Mouse (Mus musculus): ENCODE results near the gene Cog4. TPM values are rescaled to one million over a fixed set of nuclear protein-coding genes. Genes with fewer than 3 reads are reported as not detected.

Cog4 gene
- total and polyA plus RNA-seq, 2 experiments from 2014 or later, result 39.5 to 51.6 TPM

DNA sequence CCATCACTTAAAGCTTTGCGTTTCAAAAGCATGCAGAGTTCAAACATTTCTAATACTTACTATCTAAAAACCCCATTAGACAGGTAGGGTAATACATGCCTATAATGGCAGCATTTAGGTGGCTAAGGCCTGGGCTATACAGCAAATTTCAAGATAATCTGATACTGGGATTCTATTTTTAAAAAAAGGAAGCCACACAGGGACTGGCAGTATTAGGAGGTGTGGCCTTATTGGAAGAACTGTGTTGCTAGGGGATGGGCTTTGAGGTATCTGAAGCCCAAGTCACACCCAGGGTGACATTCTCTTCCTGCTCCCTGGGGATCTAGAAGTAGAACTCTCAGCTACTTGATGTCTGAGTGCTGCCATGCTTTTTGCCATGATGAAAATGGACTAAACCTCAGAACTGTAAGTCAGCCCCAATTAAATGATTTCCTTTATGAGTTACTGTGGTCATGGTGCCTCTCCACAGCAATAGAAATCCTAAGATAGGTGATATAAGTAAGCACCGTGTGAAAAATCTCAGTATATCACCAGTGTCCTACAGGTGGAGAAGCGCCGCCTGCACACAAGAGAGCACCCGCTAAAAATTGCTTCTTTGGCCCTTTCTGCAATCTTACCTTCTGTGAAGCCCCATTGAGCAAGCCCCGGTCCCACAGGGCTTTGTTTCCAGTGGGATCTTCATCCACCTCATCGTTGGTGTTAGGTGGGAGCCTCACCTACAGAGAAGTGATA is 33.9 kb upstream of the Cog4 start:
- Histone ChIP-seq H3K9ac (replicated peaks; ENCODE audit: low read length) (no peak overlapping the region), H3K4me1 (ENCODE audit: insufficient read depth, low read length) (no peaks in the 10 kb centered on the region), H3K36me3 (ENCODE audit: insufficient read depth, low read length) (peaks cover 83% of the 10 kb centered on the region), H3K27me3 (ENCODE audit: insufficient read depth, low read length) (no peaks in the 10 kb centered on the region), H3K9me3 (ENCODE audit: low read length) (no peaks in the 10 kb centered on the region), H3K27ac (no peak overlapping the region), H3K4me3 (ENCODE audit: low read length) (no peak overlapping the region), H3K4me2 (ENCODE audit: low read depth, low read length) (no peak overlapping the region)
- no peak for DNase-seq (ENCODE audit: low spot score)
- WGBS, result 97% methylated on average over 7 of the region's 7 CpGs
- no peak for ATAC-seq
- TF ChIP-seq CTCF (IDR thresholded peaks at IDR 0.05; ENCODE audit: low read depth), result no peak

DNA sequence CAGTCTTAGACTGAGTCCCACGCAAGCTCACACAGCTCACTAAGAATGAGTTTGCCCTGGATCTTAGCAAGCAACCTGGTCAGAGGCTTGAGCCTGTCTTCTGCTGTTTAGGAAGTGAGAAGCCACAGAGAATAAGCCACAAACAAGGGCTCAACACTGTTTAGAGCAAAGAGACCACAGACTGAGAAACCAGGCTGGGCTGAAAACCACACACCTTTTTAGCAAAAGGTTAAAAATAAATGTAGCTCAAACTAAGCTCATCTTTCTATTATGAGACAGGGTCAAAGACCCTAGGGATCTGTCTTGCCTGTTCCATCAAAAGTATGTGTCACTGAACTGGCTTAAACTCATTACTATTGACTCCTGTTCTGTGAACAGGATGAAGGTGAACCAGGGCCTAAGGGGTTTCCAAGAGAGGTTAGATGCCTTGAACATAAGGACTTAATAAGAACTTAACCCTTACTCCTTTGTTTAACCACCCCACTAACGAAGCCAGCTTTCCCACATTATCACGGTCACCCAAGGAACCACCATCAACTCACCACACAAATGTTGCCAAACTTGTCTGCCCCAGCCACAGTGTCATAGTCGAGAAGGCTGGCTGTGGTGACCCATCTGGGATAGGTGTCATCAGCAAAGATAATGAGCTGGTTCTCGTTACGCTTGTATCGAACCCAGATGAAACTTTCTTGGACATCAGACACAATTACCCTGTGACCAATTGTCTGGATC is 33.2 kb upstream of the Cog4 start:
- Histone ChIP-seq H3K9me3 (ENCODE audit: low read length) (no peaks in the 10 kb centered on the region), H3K27ac (no peak overlapping the region), H3K4me1 (ENCODE audit: insufficient read depth, low read length) (no peaks in the 10 kb centered on the region), H3K27me3 (ENCODE audit: insufficient read depth, low read length) (no peaks in the 10 kb centered on the region), H3K4me3 (ENCODE audit: low read length) (no peak overlapping the region), H3K36me3 (ENCODE audit: insufficient read depth, low read length) (peaks cover 90% of the 10 kb centered on the region), H3K4me2 (ENCODE audit: low read depth, low read length) (no peak overlapping the region), H3K9ac (replicated peaks; ENCODE audit: low read length) (no peak overlapping the region)
- no peak for ATAC-seq
- no peak for DNase-seq (ENCODE audit: low spot score)
- TF ChIP-seq CTCF (IDR thresholded peaks at IDR 0.05; ENCODE audit: low read depth), result no peak
- 90% methylated on average over 7 of the region's 7 CpGs for WGBS

DNA sequence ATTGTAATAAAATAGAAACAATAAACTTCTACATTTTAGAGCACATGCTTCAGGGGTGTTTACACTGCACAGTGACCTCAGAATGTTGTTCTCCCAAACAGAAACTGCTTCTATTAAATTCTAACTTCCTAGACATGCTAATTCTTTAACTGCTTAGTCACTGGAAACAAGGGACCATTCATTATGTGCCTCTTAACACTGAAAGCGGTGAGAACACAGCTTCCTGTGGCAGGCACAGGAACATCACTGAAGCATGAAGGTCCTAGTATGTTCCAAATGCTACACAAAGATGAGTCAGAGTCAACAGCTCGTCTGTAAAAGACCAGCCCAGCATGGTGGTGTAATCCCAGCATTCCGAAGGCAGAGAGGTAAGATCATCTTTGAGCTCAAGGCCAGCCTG is 31.1 kb upstream of the Cog4 start:
- no peaks in the 10 kb centered on the region for H3K9me3 ChIP-seq (ENCODE audit: low read length)
- 69% methylated on average over 3 of the region's 3 CpGs for WGBS
- no peaks in the 10 kb centered on the region for H3K4me1 ChIP-seq (ENCODE audit: insufficient read depth, low read length)
- H3K9ac ChIP-seq (replicated peaks; ENCODE audit: low read length), result no peak overlapping the region
- H3K4me2 ChIP-seq (ENCODE audit: low read depth, low read length), result no peak overlapping the region
- peaks cover 97% of the 10 kb centered on the region for H3K36me3 ChIP-seq (ENCODE audit: insufficient read depth, low read length)
- TF ChIP-seq CTCF (IDR thresholded peaks at IDR 0.05; ENCODE audit: low read depth), result no peak
- DNase-seq (ENCODE audit: low spot score) (no peak), ATAC-seq (no peak)
- H3K4me3 ChIP-seq (ENCODE audit: low read length), result no peak overlapping the region
- no peak overlapping the region for H3K27ac ChIP-seq
- no peaks in the 10 kb centered on the region for H3K27me3 ChIP-seq (ENCODE audit: insufficient read depth, low read length)

DNA sequence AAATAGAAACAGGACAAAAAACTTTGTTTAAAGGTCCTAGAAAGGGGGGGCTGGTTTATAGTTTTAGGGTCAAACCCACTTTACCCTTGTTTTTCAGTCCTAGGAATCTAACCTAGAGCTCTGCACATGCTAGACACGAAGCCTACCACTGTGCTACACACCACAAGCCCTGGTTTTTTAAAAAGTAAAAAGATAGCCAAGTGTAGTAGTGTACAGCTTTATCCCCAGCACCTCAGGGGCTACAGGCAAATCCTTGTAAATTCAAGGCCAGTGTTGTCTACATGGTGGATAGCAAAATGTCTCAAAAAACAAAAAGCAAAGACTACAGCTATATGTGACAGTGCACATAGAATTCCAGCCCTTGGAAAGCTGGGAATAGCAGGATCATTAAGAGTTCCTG is 29.4 kb upstream of the Cog4 start:
- Histone ChIP-seq H3K27me3 (ENCODE audit: insufficient read depth, low read length) (no peaks in the 10 kb centered on the region), H3K36me3 (ENCODE audit: insufficient read depth, low read length) (peaks cover 97% of the 10 kb centered on the region), H3K4me2 (ENCODE audit: low read depth, low read length) (no peak overlapping the region), H3K9me3 (ENCODE audit: low read length) (no peaks in the 10 kb centered on the region), H3K9ac (replicated peaks; ENCODE audit: low read length) (no peak overlapping the region), H3K4me1 (ENCODE audit: insufficient read depth, low read length) (no peaks in the 10 kb centered on the region), H3K4me3 (ENCODE audit: low read length) (no peak overlapping the region), H3K27ac (no peak overlapping the region)
- ATAC-seq (no peak), DNase-seq (ENCODE audit: low spot score) (no peak)
- WGBS, result 100% methylated on average over 1 of the region's 1 CpGs
- no peak for TF ChIP-seq CTCF (IDR thresholded peaks at IDR 0.05; ENCODE audit: low read depth)

DNA sequence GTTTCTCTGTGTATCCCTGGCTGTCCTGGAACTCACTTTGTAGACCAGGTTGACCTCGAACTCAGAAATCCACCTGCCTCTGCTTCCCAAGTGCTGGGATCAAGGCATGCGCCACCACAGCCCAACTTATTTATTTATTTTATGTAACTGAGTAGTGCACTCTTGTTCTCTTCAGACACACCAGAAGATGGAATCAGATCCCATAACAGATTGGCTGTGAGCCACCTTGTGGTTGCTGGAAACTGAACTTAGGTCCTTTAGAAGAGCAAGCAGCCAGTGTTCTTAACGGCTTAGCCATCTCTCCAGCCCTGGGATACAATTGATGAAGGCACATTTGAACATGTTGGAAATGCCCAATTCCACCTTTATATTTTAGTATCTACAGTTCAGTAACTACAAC is 27.8 kb upstream of the Cog4 start:
- peak; percentile 48 for TF ChIP-seq CTCF (IDR thresholded peaks at IDR 0.05; ENCODE audit: low read depth)
- no peaks in the 10 kb centered on the region for H3K27me3 ChIP-seq (ENCODE audit: insufficient read depth, low read length)
- no peak overlapping the region for H3K9ac ChIP-seq (replicated peaks; ENCODE audit: low read length)
- peak; percentile 51 for DNase-seq (ENCODE audit: low spot score)
- no peaks in the 10 kb centered on the region for H3K9me3 ChIP-seq (ENCODE audit: low read length)
- no peaks in the 10 kb centered on the region for H3K4me1 ChIP-seq (ENCODE audit: insufficient read depth, low read length)
- H3K36me3 ChIP-seq (ENCODE audit: insufficient read depth, low read length), result peaks cover 90% of the 10 kb centered on the region
- ATAC-seq, result no peak
- H3K4me3 ChIP-seq (ENCODE audit: low read length), result no peak overlapping the region
- no peak overlapping the region for H3K27ac ChIP-seq
- 83% methylated on average over 3 of the region's 3 CpGs for WGBS
- H3K4me2 ChIP-seq (ENCODE audit: low read depth, low read length), result no peak overlapping the region

DNA sequence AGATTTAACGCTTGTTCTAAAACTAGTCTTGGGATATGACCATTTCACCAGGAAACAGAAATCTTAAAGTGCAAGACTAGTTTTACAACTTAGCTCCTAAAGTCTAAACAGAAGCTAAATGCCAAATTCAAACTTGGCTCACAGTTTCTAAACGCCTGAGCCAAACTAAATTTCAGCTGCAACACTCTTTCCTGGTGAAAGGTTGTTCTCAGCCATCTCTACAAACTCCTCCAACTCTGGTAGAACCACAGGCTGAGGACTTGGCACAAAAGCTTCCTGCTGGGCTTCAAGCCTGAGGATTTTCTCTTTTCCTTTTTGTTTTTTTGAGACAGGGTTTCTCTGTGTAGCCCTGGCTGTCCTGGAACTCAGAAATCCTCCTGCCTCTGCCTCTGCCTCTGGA is 26.1 kb upstream of the Cog4 start:
- H3K27me3 ChIP-seq (ENCODE audit: insufficient read depth, low read length), result no peaks in the 10 kb centered on the region
- H3K9me3 ChIP-seq (ENCODE audit: low read length), result no peaks in the 10 kb centered on the region
- no peak overlapping the region for H3K27ac ChIP-seq
- TF ChIP-seq CTCF (IDR thresholded peaks at IDR 0.05; ENCODE audit: low read depth), result no peak
- no peaks in the 10 kb centered on the region for H3K4me1 ChIP-seq (ENCODE audit: insufficient read depth, low read length)
- no peak overlapping the region for H3K4me3 ChIP-seq (ENCODE audit: low read length)
- H3K36me3 ChIP-seq (ENCODE audit: insufficient read depth, low read length), result peaks cover 88% of the 10 kb centered on the region
- no peak overlapping the region for H3K9ac ChIP-seq (replicated peaks; ENCODE audit: low read length)
- WGBS, result 95% methylated on average over 2 of the region's 2 CpGs
- DNase-seq (ENCODE audit: low spot score) (no peak), ATAC-seq (no peak)
- no peak overlapping the region for H3K4me2 ChIP-seq (ENCODE audit: low read depth, low read length)

DNA sequence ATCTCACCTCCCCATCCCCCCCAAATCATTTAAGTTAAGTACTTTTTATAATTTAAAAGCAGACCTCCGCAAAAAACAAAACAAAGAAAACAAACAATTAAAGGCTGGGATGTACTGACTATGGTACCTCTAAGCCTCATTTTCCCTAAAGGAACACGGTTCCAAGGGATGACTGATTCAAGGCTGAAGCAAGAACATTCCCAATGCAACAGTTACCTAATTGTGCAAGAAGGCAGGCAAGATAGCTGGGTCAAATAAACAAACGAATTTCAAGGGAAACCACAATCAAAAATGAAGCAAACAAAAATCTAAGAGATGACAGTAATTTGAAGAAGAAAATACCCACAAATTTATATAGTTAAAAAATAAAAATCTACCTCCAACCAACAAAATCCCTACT is 24.4 kb upstream of the Cog4 start:
- ATAC-seq, result no peak
- DNase-seq (ENCODE audit: low spot score), result no peak
- no peak for TF ChIP-seq CTCF (IDR thresholded peaks at IDR 0.05; ENCODE audit: low read depth)
- H3K9me3 ChIP-seq (ENCODE audit: low read length), result no peaks in the 10 kb centered on the region
- no peak overlapping the region for H3K4me2 ChIP-seq (ENCODE audit: low read depth, low read length)
- H3K4me1 ChIP-seq (ENCODE audit: insufficient read depth, low read length), result no peaks in the 10 kb centered on the region
- H3K36me3 ChIP-seq (ENCODE audit: insufficient read depth, low read length), result peaks cover 82% of the 10 kb centered on the region
- no peak overlapping the region for H3K9ac ChIP-seq (replicated peaks; ENCODE audit: low read length)
- WGBS, result 90% methylated on average over 3 of the region's 3 CpGs
- H3K4me3 ChIP-seq (ENCODE audit: low read length), result no peak overlapping the region
- no peaks in the 10 kb centered on the region for H3K27me3 ChIP-seq (ENCODE audit: insufficient read depth, low read length)
- no peak overlapping the region for H3K27ac ChIP-seq
